Mouse (Mus musculus) urinary bladder, adult 2 months (tissue): ENCODE data around the gene Gm8332. TPM values are rescaled to one million over a fixed set of nuclear protein-coding genes. Genes with fewer than 3 reads are reported as not detected.
"Not testable (repeated sequence)": the region's sequence is repeated elsewhere in the genome, so short reads cannot be mapped to it uniquely, and the experiment has no call there.

Source experiments
- DNase-seq: peaks from one replicate; pipeline ENCODE4 v3.0.0; 2022; ENCODE audit warnings: low spot score
- polyA plus RNA-seq: library from polyadenylated mRNA; depleted of rRNA; stranded (reverse); fragments of >200 nt; gene quantifications from 2 replicates; pipeline ENCODE4 v1.2.3, GENCODE M21; 2012; rRNA removed

Gene Gm8332
- polyA plus RNA-seq, result not detected in 2 replicates

GRCm38 (mm10) chr12:88250000-88250399 lies at the start of gene Gm8332:
TSS of gene Gm8332 (minus strand) at chr12:88250100.
- DNase-seq, result not testable (repeated sequence)

- not testable (repeated sequence) for DNase-seq
These were observed 47.3 kb upstream of the Gm8332 start for GRCm38 (mm10) chr12:88297171-88297570.

GRCm38 (mm10) chr12:88293082-88293481 lies 43.2 kb upstream of the Gm8332 start:
- not testable (repeated sequence) for DNase-seq

GRCm38 (mm10) chr12:88285224-88285623 lies 35.3 kb upstream of the Gm8332 start:
- DNase-seq, result not testable (repeated sequence)

GRCm38 (mm10) chr12:88274400-88274799 lies 24.5 kb upstream of the Gm8332 start, which contains the start of gene Gm5662:
TSS of gene Gm5662 (minus strand) at chr12:88274500.
- not testable (repeated sequence) for DNase-seq

GRCm38 (mm10) chr12:88257241-88257640 lies 7.3 kb upstream of the Gm8332 start:
- DNase-seq, result no peak

GRCm38 (mm10) chr12:88255917-88256316 lies 6.0 kb upstream of the Gm8332 start:
- DNase-seq, result not testable (repeated sequence)

GRCm38 (mm10) chr12:88245786-88246185 lies 4.1 kb downstream of the Gm8332 start:
- not testable (repeated sequence) for DNase-seq

- not testable (repeated sequence) for DNase-seq
These were observed 7.0 kb downstream of the Gm8332 start for GRCm38 (mm10) chr12:88242940-88243339.

- no peak for DNase-seq
These were observed 30.5 kb downstream of the Gm8332 start for GRCm38 (mm10) chr12:88219445-88219844.

GRCm38 (mm10) chr12:88218059-88218458 lies 31.8 kb downstream of the Gm8332 start:
- DNase-seq, result not testable (repeated sequence)

GRCm38 (mm10) chr12:88214641-88215040 lies 35.3 kb downstream of the Gm8332 start:
- DNase-seq, result no peak

GRCm38 (mm10) chr12:88211458-88211857 lies 38.4 kb downstream of the Gm8332 start:
- not testable (repeated sequence) for DNase-seq

- no peak for DNase-seq
These were observed 47.0 kb downstream of the Gm8332 start for GRCm38 (mm10) chr12:88202856-88203255.

Other genes with a start within 250 kb of the Gm8332 start
- gene Gm2075, start 238.3 kb downstream of the Gm8332 start, polyA plus RNA-seq, result not detected in 2 replicates
- not detected in 2 replicates for gene Gm6803, start 231.3 kb downstream of the Gm8332 start, polyA plus RNA-seq
- gene Gm2056, start 223.1 kb downstream of the Gm8332 start, polyA plus RNA-seq, result not detected in 2 replicates
- gene Gm16368, start 166.4 kb downstream of the Gm8332 start, polyA plus RNA-seq, result not detected in 2 replicates
- not detected in 2 replicates for gene Gm10436, start 68.0 kb downstream of the Gm8332 start, polyA plus RNA-seq
- gene Gm5662, start 24.4 kb upstream of the Gm8332 start, polyA plus RNA-seq, result not detected in 2 replicates
- gene Gm5039, start 73.9 kb upstream of the Gm8332 start, polyA plus RNA-seq, result not detected in 2 replicates
- 19.1 and 22.7 TPM in 2 replicates for gene Adck1, start 110.5 kb upstream of the Gm8332 start, polyA plus RNA-seq